Mouse (Mus musculus): ENCODE results near the gene Nme4.

DNA sequence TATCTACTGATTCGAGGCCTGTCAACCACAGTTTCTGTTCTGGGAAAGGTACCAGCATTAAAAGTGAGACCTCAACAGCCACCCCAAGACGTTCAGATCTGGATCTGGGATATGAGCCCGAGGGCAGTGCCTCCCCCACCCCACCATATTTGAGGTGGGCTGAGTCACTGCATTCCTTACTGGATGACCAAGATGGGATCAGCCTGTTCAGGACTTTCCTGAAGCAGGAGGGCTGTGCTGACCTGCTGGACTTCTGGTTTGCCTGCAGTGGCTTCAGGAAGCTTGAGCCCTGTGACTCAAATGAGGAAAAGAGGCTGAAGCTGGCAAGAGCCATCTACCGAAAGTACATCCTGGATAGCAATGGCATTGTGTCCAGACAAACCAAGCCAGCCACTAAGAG is 47.4 kb upstream of the Nme4 start:
- TF ChIP-seq CTCF (conservative IDR thresholded peaks at IDR 0.05; ENCODE audit: low read length) (no peak), NANOG (IDR thresholded peaks at IDR 0.05; ENCODE audit: borderline replicate concordance, low read length) (no peak)
